Mouse (Mus musculus) T-helper 1 cell (primary cell): Measurements from ENCODE around the gene Crym.

Experiments
- in situ Hi-C: fragments of 300-600 bp; cut with MboI, MseI; formaldehyde crosslinking; loops from one replicate; pipeline ENCODE4 v1.15.1; 2025; ENCODE audit warnings: high pct_unique_total_duplicates

Crym gene

GRCm38 (mm10) chr7:120201771-120202170, at the start of gene Crym:
Gene Crym (minus strand): TSS chr7:120202111.
- in situ Hi-C loops = no loop called here

- in situ Hi-C loops = no loop called here
Measured at GRCm38 (mm10) chr7:120241092-120241491, 39.2 kb upstream of the Crym start.

- in situ Hi-C loops = no loop called here
Measured at GRCm38 (mm10) chr7:120228541-120228940, 26.6 kb upstream of the Crym start.

- in situ Hi-C loops = no loop called here
Measured at GRCm38 (mm10) chr7:120205989-120206388, 4.1 kb upstream of the Crym start.

- in situ Hi-C loops = no loop called here
Measured at GRCm38 (mm10) chr7:120203789-120204188, 1.9 kb upstream of the Crym start, which contains the start of gene Abca14. Gene Abca14 (plus strand): TSS chr7:120203961.

- in situ Hi-C loops = no loop called here
Measured at GRCm38 (mm10) chr7:120201231-120201744, 623 bp downstream of the Crym start.

GRCm38 (mm10) chr7:120195207-120195606, 6.7 kb downstream of the Crym start:
- in situ Hi-C loops = loop anchor here (10.0 kb wide), 1 partner anchor 910 kb away; no protein-coding TSS in a partner anchor

GRCm38 (mm10) chr7:120192816-120193215, 9.1 kb downstream of the Crym start:
- in situ Hi-C loops = loop anchor here (10.0 kb wide), 1 partner anchor 912 kb away; no protein-coding TSS in a partner anchor

GRCm38 (mm10) chr7:120192207-120192606, 9.7 kb downstream of the Crym start:
- in situ Hi-C loops = loop anchor here (10.0 kb wide), 1 partner anchor 913 kb away; no protein-coding TSS in a partner anchor

GRCm38 (mm10) chr7:120190150-120190665, 11.7 kb downstream of the Crym start:
- in situ Hi-C loops = loop anchor here (10.0 kb wide), 1 partner anchor 915 kb away; no protein-coding TSS in a partner anchor

- in situ Hi-C loops = loop anchor here (10.0 kb wide), 1 partner anchor 915 kb away; no protein-coding TSS in a partner anchor
Measured at GRCm38 (mm10) chr7:120189369-120190149, 12.4 kb downstream of the Crym start.

GRCm38 (mm10) chr7:120188946-120189345, 13.0 kb downstream of the Crym start:
- in situ Hi-C loops = no loop called here

- in situ Hi-C loops = no loop called here
Measured at GRCm38 (mm10) chr7:120182891-120183290, 19.0 kb downstream of the Crym start.

- in situ Hi-C loops = no loop called here
Measured at GRCm38 (mm10) chr7:120181401-120182230, 20.3 kb downstream of the Crym start.

- in situ Hi-C loops = no loop called here
Measured at GRCm38 (mm10) chr7:120180547-120180946, 21.4 kb downstream of the Crym start.

GRCm38 (mm10) chr7:120178935-120179334, 23.0 kb downstream of the Crym start:
- in situ Hi-C loops = loop anchor here (10.0 kb wide), 1 partner anchor 1084 kb away; no protein-coding TSS in a partner anchor

- in situ Hi-C loops = loop anchor here (10.0 kb wide), 1 partner anchor 1083 kb away; no protein-coding TSS in a partner anchor
Measured at GRCm38 (mm10) chr7:120177611-120178010, 24.3 kb downstream of the Crym start.

- in situ Hi-C loops = loop anchor here (10.0 kb wide), 1 partner anchor 1080 kb away; no protein-coding TSS in a partner anchor
Measured at GRCm38 (mm10) chr7:120174723-120175504, 27.0 kb downstream of the Crym start.

- in situ Hi-C loops = loop anchor here (10.0 kb wide), 1 partner anchor 1079 kb away; no protein-coding TSS in a partner anchor
Measured at GRCm38 (mm10) chr7:120173603-120174244, 28.2 kb downstream of the Crym start, which contains the start of gene Anks4b. Gene Anks4b (plus strand): TSS chr7:120173858.

- in situ Hi-C loops = loop anchor here (10.0 kb wide), 1 partner anchor 1077 kb away; no protein-coding TSS in a partner anchor
Measured at GRCm38 (mm10) chr7:120172188-120172700, 29.7 kb downstream of the Crym start.
